Mouse (Mus musculus) embryonic facial prominence, embryonic 11.5 days (tissue): Measurements from ENCODE around the gene Actr1b. TPM values are rescaled to one million over a fixed set of nuclear protein-coding genes. Genes with fewer than 3 reads are reported as not detected.
"Not testable (repeated sequence)": the region's sequence is repeated elsewhere in the genome, so short reads cannot be mapped to it uniquely, and the experiment has no call there.

Experiments
- ATAC-seq: fragments of 200-750 bp; cut with Nextera tagmentation; replicated peaks from 2 replicates; pipeline ENCODE4 v1.8.0; 2017; ENCODE audit warnings: low read depth; ENCODE audit not compliant: insufficient number of reproducible peaks, low FRiP score, low TSS enrichment
- DNase-seq: peaks from one replicate; pipeline ENCODE4 v3.0.0-alpha.2; 2015; ENCODE audit warnings: low spot score
- H3K27ac ChIP-seq: fragments of 300-500 bp; sonication (generic); replicated peaks from 2 replicates; pipeline ENCODE4 v1.5.1; 2014; ENCODE audit warnings: mild to moderate bottlenecking, low read depth, low read length, control low read depth
- H3K27me3 ChIP-seq: fragments of 300-500 bp; sonication (generic); 2 replicates; pipeline ENCODE4 v1.6.1; 2014; ENCODE audit warnings: mild to moderate bottlenecking, low read length, moderate library complexity, mixed read lengths; ENCODE audit not compliant: control insufficient read depth, insufficient read depth
- H3K36me3 ChIP-seq: fragments of 300-500 bp; sonication (generic); replicated peaks from 2 replicates; pipeline ENCODE4 v1.6.1; 2014; ENCODE audit warnings: low read depth, mild to moderate bottlenecking, low read length, moderate library complexity, mixed read lengths; ENCODE audit not compliant: control insufficient read depth, insufficient read depth
- H3K4me1 ChIP-seq: fragments of 300-500 bp; sonication (generic); 2 replicates; pipeline ENCODE4 v1.6.1; 2014; ENCODE audit warnings: low read length, mixed read lengths; ENCODE audit not compliant: control insufficient read depth, insufficient read depth
- H3K4me2 ChIP-seq: fragments of 300-500 bp; sonication (generic); 2 replicates; pipeline ENCODE4 v1.6.1; 2014; ENCODE audit warnings: low read depth, mild to moderate bottlenecking, control low read depth, low read length, moderate library complexity
- H3K4me3 ChIP-seq: fragments of 300-500 bp; sonication (generic); 2 replicates; pipeline ENCODE4 v1.5.1; 2014; ENCODE audit warnings: low read depth, low read length, control low read depth
- H3K9ac ChIP-seq: fragments of 300-500 bp; sonication (generic); replicated peaks from 2 replicates; pipeline ENCODE4 v1.6.1; 2014; ENCODE audit warnings: mild to moderate bottlenecking, control low read depth, low read length
- H3K9me3 ChIP-seq: fragments of 300-500 bp; sonication (generic); replicated peaks from 2 replicates; pipeline ENCODE4 v1.6.1; 2016; ENCODE audit warnings: mild to moderate bottlenecking, low read length, inconsistent platforms, mixed read lengths; ENCODE audit not compliant: control insufficient read depth
- WGBS: fragments of 180-500 bp; shearing (Covaris S2); extraction: QIAGEN DNeasy Blood & Tissue Kit; methylation state at CpG from one replicate; pipeline ENCODE4 v1.1.7; 2014; 5-methylcytosine and 5-hydroxymethylcytosine counted together
- polyA plus RNA-seq: library from polyadenylated mRNA; unstranded; fragments of >200 nt; fragmentation: Nextera tagmentation; extraction: Ambion mirVana; gene quantifications from 2 replicates; pipeline ENCODE4 v1.2.1, GENCODE M21; 2014

Actr1b gene
- polyA plus RNA-seq, 1 experiment from 2014 or later = 90.9 TPM

GRCm38 (mm10) chr1:36672648-36673350 lies 41.4 kb downstream of the Actr1b start:
- H3K9me3 ChIP-seq = no peaks in the 10 kb centered on the region
- ATAC-seq (no peak), DNase-seq (no peak)
- H3K9ac ChIP-seq = no peak overlapping the region
- H3K4me3 ChIP-seq = no peak overlapping the region
- H3K36me3 ChIP-seq = no peaks in the 10 kb centered on the region
- no peak overlapping the region; the same call in 1 of the 2 replicates for H3K4me2 ChIP-seq
- WGBS = 29% methylated on average over 16 of the region's 16 CpGs
- H3K4me1 ChIP-seq = no peaks in the 10 kb centered on the region
- H3K27me3 ChIP-seq = no peaks in the 10 kb centered on the region
- H3K27ac ChIP-seq = no peak overlapping the region

GRCm38 (mm10) chr1:36671260-36671659 lies 43.0 kb downstream of the Actr1b start:
- Histone ChIP-seq H3K9ac (no peak overlapping the region), H3K4me2 (no peak overlapping the region), H3K36me3 (no peaks in the 10 kb centered on the region), H3K27me3 (no peaks in the 10 kb centered on the region), H3K27ac (no peak overlapping the region), H3K4me1 (no peaks in the 10 kb centered on the region), H3K4me3 (no peak overlapping the region), H3K9me3 (no peaks in the 10 kb centered on the region)
- DNase-seq = no peak
- ATAC-seq = no peak
- 91% methylated on average over 10 of the region's 10 CpGs for WGBS

GRCm38 (mm10) chr1:36670256-36670655 lies 44.0 kb downstream of the Actr1b start:
- DNase-seq (no peak), ATAC-seq (no peak)
- Histone ChIP-seq H3K27me3 (no peaks in the 10 kb centered on the region), H3K4me2 (no peak overlapping the region), H3K9me3 (no peaks in the 10 kb centered on the region), H3K4me3 (no peak overlapping the region), H3K36me3 (no peaks in the 10 kb centered on the region), H3K4me1 (no peaks in the 10 kb centered on the region), H3K27ac (no peak overlapping the region), H3K9ac (no peak overlapping the region)
- 71% methylated on average over 4 of the region's 4 CpGs for WGBS

GRCm38 (mm10) chr1:36668007-36668406 lies 46.2 kb downstream of the Actr1b start:
- H3K4me2 ChIP-seq, H3K9ac ChIP-seq, H3K4me3 ChIP-seq, H3K27ac ChIP-seq, H3K9me3 ChIP-seq, H3K4me1 ChIP-seq, ATAC-seq, H3K36me3 ChIP-seq, DNase-seq, H3K27me3 ChIP-seq: not testable (repeated sequence)
- WGBS = 63% methylated on average over 2 of the region's 4 CpGs

- 70% methylated on average over 4 of the region's 4 CpGs for WGBS
- Histone ChIP-seq H3K27ac (no peak overlapping the region), H3K9ac (no peak overlapping the region)
Measured at GRCm38 (mm10) chr1:36665934-36666333, 48.3 kb downstream of the Actr1b start.

GRCm38 (mm10) chr1:36665165-36665723 lies 49.0 kb downstream of the Actr1b start:
- no peak overlapping the region for H3K27ac ChIP-seq
- no peak overlapping the region for H3K4me2 ChIP-seq
- no peak overlapping the region for H3K9ac ChIP-seq
- no peaks in the 10 kb centered on the region for H3K36me3 ChIP-seq
- no peaks in the 10 kb centered on the region for H3K9me3 ChIP-seq
- no peaks in the 10 kb centered on the region for H3K4me1 ChIP-seq
- no peaks in the 10 kb centered on the region for H3K27me3 ChIP-seq
- no peak overlapping the region for H3K4me3 ChIP-seq
- WGBS = 73% methylated on average over 11 of the region's 11 CpGs
- no peak for ATAC-seq
- no peak for DNase-seq

More at GRCm38 (mm10) chr1:36665934-36666333, 48.3 kb downstream of the Actr1b start:
- Histone ChIP-seq H3K4me2 (no peak overlapping the region), H3K27me3 (no peaks in the 10 kb centered on the region), H3K9me3 (no peaks in the 10 kb centered on the region), H3K4me3 (no peak overlapping the region), H3K4me1 (no peaks in the 10 kb centered on the region), H3K36me3 (no peaks in the 10 kb centered on the region)
- DNase-seq = no peak
- ATAC-seq = no peak

- H3K4me2 ChIP-seq = no peak overlapping the region
- DNase-seq (no peak), ATAC-seq (no peak)
- H3K4me3 ChIP-seq = no peak overlapping the region
- H3K9ac ChIP-seq = no peak overlapping the region
- no peaks in the 10 kb centered on the region for H3K36me3 ChIP-seq
- H3K27me3 ChIP-seq = no peaks in the 10 kb centered on the region
- H3K27ac ChIP-seq = no peak overlapping the region
- H3K4me1 ChIP-seq = no peaks in the 10 kb centered on the region
- no peaks in the 10 kb centered on the region for H3K9me3 ChIP-seq
- WGBS = 73% methylated on average over 4 of the region's 4 CpGs
Measured at GRCm38 (mm10) chr1:36664457-36664856, 49.8 kb downstream of the Actr1b start.

- no peak overlapping the region for H3K4me3 ChIP-seq
- H3K4me2 ChIP-seq = no peak overlapping the region
- no peak overlapping the region for H3K9ac ChIP-seq
- WGBS = 87% methylated on average over 7 of the region's 7 CpGs
- ATAC-seq = no peak
- H3K9me3 ChIP-seq = no peaks in the 10 kb centered on the region
- H3K27me3 ChIP-seq = no peaks in the 10 kb centered on the region
- no peak for DNase-seq
- H3K36me3 ChIP-seq = no peaks in the 10 kb centered on the region
- no peak overlapping the region for H3K27ac ChIP-seq
- no peaks in the 10 kb centered on the region for H3K4me1 ChIP-seq
Measured at GRCm38 (mm10) chr1:36658621-36659399, 55.4 kb downstream of the Actr1b start.
